Mouse (Mus musculus) embryonic fibroblast, embryonic 13.5 days (primary cell): Measurements from ENCODE around the gene Abca13.

Source experiments
- CTCF ChIP-seq: IDR thresholded peaks from 2 replicates; pipeline ENCODE4 v1.5.1; 2011; ENCODE audit warnings: mild to moderate bottlenecking, control low read depth, low read length, moderate library complexity, borderline replicate concordance; ENCODE audit not compliant: insufficient read depth
- POLR2A ChIP-seq: IDR thresholded peaks from 2 replicates; pipeline ENCODE4 v1.6.1; 2011; ENCODE audit warnings: low read depth, mild to moderate bottlenecking, control low read depth, low read length, moderate library complexity

- TF ChIP-seq CTCF (no peak), POLR2A (no peak)
Measured at GRCm38 (mm10) chr11:9305450-9305849, 113.7 kb downstream of the Abca13 start.
